Mouse (Mus musculus): ENCODE measurements around the gene Atxn1. TPM values are rescaled to one million over a fixed set of nuclear protein-coding genes. Genes with fewer than 3 reads are reported as not detected.
A peak's percentile ranks its signal among the peaks of the same experiment; 100 is the strongest.

Atxn1 gene
- total RNA-seq, 4 experiments from 2014 or later = 135 to 195 (median 160) TPM

DNA sequence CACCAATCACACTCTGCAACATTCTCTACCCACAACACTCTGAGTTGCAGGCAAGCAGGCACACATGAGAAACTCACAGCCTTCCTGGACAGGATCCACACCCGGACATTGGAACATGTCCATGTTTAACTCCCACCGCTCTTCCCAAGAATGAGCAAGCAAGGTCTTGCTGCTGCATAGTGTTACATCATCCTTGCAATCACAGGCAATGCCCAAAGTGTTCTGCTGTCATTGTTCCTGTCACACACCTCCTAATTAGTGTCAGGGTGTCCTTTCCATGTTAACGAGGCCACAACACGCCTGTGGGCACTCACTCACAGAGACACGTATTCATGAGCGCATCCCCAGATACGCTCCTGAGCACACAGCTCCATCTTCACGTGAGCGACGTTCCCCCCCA, 181.1 kb downstream of the Atxn1 start:
- peak in 1 of 2 experiments; percentile 53 for DNase-seq (ENCODE audit: low spot score in 2 of 2)

DNA sequence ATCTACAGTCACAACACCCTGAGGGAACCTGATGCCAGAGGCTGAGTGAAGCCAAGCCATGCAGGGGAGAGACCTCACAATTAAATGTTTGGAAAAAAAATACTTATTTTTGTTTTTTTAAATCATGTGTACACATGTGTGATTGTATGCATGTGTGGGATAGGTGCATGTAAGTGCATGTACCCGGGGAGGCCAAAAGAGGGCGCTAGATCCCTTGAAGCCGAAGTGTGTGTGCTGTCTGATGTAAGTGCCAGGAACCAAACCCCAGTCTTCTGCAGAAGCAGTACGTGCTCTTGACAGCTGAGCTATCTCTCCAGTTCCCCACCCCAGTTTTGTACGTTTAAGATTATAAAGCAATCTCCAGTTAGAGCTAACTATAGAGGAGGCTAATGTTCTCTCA, 186.1 kb downstream of the Atxn1 start:
- no peak for DNase-seq (ENCODE audit: low spot score in 2 of 2)

DNA sequence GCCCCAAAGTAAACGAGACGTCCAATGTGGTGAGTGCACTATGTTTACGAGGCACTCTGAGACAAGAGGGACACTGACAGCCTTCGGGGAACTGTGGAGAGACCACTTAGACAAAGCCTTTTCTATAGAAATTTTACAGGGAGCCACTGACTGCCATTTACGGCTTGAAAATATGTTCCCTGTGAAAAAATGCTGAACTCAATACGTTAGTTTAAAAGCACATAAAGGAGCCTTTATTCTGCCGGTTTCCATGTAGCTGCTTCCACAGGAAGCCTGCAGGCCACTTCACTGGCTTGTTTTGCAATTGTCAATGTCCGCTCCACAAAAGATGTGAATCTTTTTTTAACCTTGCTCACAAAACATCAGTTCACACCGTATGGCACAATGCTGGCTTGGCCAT, 186.6 kb downstream of the Atxn1 start:
- DNase-seq (ENCODE audit: low spot score in 2 of 2) = no peak

DNA sequence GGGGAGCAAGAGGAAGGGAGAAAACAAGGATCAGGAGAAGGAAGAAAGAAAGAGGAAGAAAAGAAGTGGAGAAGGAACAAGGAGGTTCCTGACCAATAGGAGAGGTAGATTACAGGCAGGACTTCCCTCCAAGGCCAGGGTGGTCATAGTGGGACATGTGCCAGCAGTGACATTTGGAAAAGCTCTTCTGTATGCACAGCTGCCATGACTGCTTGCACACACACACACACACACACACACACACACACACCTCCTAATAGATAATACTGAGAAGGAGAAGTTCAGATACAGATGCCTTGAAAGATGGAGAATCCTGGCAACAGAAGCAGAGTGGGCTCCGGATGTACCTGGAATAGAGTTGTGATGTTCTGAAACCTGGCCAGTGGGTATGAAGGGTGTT, 189.3 kb downstream of the Atxn1 start:
- DNase-seq (ENCODE audit: low spot score in 2 of 2) = no peak

DNA sequence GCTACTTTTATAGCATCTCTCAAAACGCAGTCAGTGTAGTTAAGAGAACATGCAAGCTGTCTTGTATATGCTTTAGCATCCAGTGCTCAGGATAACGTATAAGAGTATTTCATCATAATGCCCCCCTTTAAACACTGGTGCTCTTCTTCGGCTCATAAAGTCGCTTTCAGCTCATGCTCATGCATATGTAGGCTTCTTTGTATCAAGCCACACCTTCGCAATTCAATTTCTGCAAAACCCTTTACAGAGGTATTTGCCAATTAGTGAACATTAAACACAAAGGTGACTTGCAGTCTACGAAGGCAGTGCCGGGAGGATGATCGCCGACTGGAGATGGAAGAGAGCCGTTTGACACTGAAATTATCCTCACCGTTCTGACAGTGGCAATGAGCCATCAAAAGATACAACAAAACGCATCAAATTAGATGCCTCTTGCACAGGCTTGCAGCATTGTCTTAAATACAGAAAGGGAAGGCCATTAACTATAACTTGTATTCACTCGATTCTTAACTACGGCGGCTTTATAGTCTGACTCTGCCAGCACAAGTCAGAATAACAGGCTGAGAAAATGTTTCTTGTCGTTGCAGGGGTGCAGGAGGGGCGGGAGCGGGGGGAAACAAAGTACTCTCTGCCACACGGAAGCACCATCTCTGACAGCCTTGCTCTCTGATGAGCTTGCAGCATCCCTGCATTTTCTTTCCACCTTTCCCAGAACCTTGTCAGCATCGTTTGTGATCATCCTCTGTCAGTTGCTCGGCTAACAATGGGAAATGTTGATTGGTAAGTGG, 191.2 kb downstream of the Atxn1 start:
- DNase-seq (ENCODE audit: low spot score in 2 of 2) = no peak

DNA sequence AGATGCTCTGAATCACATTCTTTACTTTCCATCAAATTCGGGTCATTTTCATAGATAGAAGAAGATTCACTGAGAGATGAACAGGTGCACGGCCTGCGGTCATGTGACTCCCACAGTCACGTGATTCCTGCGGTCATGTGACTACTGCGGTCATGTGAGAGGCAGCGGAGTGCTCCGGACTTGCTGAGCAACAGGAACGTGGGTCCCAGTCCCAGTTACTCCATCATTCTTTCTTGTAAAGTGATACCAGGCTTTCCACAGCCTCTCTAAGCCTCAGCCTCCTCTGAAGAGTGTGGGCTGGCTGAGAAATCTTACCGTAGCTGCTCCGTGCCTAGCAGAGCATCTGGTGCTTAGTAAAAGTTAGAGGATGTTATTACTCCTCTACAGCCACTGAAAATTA, 195.1 kb downstream of the Atxn1 start:
- peak; percentile 32 to 47 for DNase-seq (ENCODE audit: low spot score in 2 of 2)

DNA sequence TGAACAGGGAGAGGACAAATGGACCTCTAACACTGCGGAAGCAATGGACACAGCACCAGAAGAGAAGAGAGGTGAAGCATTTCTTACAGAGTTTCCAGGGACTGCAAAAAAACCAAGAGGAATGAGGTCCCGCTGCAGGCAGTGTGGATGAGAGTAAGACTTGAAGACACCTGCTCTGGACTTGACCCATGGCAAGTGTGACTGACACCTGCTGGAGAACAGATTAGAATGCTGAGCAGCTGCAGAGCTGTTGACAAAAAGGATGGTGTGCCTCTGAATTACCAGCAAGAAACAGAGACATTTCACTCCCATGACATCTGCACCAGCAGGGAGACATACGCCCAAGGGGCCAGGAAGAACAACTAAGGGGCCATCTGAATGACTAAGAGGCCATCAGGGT, 196.6 kb downstream of the Atxn1 start:
- no peak for DNase-seq (ENCODE audit: low spot score in 2 of 2)

DNA sequence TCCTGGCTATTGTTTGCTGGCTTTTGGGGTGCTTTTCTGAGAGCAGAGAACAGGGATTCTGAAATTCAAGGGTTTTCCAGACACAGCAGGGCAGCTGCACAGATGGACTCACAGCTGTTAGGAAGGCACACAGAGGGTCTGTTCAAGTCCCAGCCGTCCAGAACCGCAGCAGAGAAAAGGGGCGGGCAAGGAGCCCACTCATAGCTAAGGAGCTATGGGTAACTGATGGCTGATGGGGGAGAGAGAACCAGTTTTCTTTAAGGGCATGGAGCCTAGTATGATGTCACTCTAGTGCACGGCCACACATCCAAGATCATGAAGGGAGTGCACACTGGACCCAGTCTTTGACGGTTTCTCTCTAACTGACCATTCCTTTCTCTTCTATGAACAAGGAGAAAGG, 200.5 kb downstream of the Atxn1 start:
- no peak for DNase-seq (ENCODE audit: low spot score in 2 of 2)

DNA sequence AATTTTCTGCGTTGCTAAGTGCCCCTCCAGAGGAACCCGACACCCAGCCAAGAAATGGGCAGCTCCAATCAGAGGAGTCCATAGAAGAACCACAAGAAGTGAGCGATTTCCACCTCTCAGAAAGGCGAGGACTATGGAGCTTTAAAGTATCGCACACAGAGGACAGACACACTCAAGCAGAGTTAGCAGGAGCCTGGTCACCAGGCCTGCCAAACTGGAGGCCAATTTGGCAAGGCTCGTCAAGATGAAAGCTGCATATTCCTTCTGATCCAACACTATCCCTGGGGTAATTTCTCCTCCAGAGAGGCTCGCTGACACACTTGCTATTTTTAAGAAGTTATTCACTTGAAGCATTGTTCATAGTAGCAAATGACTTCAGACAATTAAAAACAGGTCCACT, 202.5 kb downstream of the Atxn1 start:
- DNase-seq (ENCODE audit: low spot score in 2 of 2) = no peak

DNA sequence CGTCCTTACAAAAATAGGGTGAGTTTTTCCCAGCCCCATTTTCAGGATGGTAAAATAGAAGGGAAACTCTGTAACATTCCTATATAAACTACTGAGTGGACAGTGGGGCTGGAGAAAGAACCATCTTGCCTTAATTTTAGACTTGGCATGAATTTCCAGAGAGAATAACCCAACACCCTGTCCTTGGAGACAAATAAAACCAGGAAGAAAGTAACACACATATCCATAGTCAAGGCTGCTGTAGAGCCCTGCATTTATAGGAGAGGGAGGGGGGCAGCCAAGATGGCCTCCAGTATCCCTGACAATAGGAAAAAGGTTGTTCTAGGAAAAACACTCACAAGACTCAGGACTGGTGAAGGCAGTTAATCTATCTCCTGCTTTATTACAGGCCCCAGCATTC, 210.3 kb downstream of the Atxn1 start:
- no peak for DNase-seq (ENCODE audit: low spot score in 2 of 2)

DNA sequence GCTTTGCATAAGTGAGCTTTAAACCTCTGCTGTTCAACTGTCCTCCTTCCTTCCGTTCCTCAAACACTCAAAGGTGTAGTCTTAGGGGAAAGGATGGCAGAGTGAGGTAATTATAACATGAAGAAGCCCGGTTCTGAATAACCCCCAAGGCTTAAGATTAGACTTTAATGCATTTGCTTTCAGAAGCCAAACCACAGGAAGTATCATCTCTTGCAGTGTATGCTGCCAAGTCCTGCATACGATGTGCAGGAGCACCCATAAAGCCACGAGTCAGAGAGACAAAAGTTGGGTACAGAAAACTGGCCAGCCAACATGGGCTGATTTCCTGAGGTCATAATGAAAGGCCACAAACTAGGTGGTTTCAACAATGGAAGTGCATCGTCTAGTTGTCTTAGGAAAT, 212.3 kb downstream of the Atxn1 start:
- no peak for DNase-seq (ENCODE audit: low spot score in 2 of 2)

DNA sequence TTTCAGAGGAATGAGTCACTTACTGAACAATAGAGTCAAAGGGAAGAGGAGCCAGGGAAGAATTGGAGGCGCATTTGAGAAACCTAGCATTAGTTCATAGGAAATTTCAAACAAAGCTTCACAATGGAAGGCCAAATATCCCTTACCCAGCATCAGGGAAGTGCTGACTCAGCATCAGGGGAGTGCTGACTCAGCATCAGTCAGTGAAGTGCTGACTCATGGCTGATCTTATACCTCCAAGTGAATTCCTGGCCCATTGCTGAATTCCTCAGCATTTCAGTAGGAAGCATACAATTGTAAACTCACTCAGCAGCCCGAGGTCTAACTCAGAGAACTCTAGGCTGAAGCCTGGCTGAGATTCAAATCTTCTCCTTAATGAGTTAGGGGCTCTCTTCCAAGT, 213.6 kb downstream of the Atxn1 start:
- DNase-seq (ENCODE audit: low spot score in 2 of 2) = no peak

DNA sequence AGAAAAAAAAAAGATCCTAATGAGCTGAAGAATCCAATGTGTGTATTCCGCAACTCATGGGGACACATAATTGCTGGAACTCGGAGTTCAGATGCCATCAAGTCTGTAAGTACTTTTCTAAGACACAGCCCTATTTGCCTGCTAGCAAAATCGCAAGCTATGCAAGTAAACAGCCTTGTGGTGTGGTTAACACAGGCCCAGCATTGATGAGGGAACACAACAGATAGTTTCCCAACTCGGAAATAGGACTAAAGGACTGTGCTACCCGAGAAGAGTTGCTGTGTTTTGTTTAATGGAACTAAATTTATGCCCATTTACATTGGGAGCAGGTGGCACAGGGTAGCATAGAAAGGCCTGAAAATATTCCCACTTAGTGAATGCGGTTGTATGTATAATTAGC, 214.2 kb downstream of the Atxn1 start:
- DNase-seq (ENCODE audit: low spot score in 2 of 2) = no peak

DNA sequence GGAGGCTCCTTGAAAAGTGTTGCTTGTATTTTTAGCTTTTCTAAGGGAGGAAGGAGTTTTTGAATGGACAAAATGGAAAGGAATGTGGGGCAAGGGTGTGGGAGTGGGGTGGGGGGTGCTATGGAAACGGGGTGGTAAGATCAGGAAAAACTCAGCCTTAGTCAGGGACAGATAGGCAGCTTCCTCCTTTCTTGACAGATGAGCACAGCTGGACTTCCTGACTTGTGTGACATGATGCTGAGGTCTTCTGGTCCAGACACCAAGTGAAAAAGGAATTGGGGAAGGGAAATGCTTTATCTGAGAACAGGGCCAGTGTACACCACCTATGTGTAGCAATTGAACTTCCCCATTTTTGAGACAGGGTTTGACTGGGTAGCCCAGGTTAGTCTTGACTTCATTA, 214.9 kb downstream of the Atxn1 start:
- no peak for DNase-seq (ENCODE audit: low spot score in 2 of 2)

DNA sequence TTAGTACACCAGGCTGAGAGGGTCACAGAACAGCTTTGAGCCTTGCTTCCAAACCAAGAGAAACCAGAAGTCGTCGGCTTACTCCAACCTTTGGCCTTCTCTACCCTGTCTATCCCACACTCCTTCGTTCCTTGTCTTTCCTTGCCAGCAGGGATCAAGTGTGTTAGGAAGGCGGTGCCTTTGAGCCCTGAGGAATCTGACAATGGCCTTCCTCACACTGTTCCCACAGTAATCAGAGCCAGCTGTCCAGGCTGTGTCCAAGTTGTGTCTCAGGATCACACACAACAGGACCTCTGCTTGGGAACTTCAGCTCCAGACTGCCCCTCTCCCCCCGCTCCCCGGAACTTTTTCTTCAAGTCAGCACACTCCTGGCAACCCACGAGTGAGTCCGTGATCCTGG, 215.6 kb downstream of the Atxn1 start:
- no peak for DNase-seq (ENCODE audit: low spot score in 2 of 2)

DNA sequence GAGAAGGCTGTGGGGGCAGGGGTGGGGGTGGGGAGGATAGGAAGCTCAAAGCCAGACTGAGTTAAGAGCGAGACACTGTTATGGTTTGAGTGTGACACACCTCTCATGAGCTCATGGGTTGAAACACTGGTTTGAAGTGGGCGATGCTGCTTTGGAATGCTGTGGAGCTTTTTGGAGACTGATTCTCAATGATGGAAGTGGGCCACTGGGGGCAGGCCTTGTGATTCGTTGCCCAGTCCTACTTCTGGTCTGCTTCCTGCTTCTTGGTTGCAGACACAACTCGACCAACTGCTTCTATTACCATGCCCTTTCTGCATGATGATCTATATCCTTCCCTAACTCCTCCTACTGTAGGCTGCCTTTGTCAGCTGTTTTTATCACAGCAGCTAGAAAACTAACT, 216.1 kb downstream of the Atxn1 start:
- DNase-seq (ENCODE audit: low spot score in 2 of 2) = no peak

DNA sequence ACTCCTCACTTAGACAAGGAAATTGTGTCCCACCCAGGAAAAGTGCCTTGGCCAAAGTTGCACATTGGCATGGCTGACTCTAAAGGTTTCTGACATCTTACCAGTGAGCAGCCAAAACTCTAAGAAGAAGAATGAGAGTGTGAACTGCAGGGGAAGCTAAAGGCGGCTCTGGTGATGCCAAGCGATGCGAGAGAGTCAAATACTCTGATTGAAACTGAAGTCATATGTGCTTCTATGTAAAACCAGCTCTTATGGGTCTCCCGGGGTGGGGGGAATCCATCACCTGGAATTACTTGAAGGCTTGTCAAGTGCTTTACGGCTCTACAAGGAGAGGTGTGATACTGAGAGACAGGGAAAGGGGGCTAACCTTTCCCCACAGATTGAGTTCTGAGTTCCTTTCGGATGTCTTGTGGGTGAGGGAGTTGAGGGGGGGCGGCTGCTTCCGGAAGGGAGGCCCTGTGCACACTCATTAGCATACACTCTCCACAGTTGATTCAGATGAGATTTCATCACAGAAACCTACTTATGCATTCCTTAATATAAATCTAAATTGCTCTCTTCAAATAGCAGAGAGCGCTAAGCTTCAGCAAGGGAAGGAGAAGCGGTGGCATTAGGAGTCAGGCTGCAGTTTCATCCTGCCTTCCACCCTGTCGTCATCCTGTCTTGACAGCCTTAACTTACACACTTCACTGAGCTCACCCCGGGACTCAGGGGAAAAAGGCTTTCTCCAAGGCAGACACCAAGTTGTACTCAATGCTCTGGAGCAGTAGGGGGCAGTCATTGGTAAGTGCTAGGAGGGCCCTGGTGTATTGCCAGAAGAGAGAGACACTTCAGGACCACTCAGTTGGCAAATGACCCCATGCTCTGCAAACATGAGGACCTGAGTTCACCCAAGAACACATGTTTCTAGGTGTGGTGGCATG, 218.7 kb downstream of the Atxn1 start:
- no peak for DNase-seq (ENCODE audit: low spot score in 2 of 2)

DNA sequence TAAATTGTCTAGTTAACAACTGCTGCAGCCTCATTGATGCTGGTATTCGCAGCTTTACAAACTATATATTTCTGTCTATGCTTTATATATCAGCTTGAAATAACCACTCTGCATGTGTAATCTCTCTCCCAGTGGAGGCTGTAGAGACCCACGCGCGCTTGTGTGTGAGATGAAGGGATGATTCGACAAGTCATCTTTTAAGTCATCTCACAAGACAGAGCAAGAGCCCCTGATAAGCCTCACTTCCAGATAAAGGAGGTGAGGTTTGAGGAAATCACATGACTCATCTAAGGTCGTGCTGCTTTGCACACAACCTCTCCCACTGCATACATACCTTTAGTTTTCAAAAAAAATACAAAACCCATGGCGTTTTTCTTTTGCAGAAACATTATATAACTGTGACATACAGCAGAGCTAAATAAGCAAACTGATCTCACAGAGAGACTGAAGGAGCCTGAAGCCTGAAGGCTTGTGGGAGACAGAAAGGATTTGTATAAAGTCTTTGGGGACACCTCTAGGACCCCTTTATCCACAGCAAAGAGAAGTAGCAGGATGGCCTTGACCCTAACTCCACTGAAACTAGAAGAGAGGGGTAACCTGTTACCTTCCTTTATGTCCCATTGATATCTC, 219.9 kb downstream of the Atxn1 start:
- DNase-seq (ENCODE audit: low spot score in 2 of 2) = peak in 1 of 2 experiments; percentile 63

DNA sequence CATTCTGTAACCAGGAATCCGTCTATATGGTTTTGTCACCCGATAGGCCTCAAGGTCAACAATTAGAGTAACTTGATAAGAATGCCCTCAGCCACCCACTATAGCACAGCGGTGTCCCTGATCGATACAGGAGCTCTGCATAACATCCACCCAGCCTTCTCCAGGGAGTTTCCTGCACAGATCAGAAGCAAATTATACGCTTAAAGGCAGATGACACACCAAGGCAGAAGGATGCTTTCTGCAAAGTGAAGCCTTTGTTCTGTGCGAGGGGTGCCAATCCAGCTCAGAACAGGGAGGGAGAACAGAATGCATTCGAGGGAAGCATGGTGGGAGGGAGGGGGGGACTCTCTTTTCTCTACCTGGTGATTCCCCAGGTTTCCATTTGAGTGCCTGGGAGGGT, 221.0 kb downstream of the Atxn1 start:
- no peak for DNase-seq (ENCODE audit: low spot score in 2 of 2)

DNA sequence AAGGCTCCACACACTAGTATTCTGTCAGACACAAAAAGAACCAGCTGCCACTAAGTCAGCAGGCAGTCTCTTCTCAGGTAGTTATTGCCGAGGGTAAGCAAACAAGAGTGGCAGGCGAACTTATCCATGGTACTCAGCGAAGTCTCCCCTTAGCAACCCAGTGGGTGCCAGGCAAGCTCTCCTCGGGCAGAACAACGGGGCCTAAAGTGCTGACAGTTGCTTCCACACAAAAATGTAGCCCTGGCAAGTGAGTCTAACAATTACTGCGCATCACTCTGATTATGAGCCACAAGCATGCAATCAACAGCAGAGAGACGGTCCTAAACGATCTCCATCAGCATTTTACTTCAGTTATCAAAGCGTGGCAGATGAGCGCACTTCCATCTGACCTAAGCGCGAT, 224.4 kb downstream of the Atxn1 start:
- DNase-seq (ENCODE audit: low spot score in 2 of 2) = no peak

DNA sequence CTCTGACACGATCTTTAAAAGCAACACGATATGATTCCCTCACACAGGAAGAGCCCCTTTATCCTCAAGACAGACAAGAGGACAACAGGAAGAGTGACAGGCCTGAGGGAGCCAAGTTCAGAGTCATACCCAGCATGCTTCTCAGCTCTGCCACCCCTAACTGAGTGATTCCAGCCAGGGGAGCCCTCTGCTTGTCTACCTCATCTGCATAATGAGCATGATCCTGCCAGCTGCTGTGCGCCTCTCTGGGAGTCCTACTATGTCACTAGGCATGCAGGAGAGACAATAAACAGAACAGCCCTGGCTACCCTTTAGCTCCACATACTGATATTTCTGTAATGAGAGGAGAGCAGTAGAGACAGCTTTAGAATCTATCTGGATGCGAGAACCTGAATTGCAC, 228.6 kb downstream of the Atxn1 start:
- no peak for DNase-seq (ENCODE audit: low spot score in 2 of 2)

DNA sequence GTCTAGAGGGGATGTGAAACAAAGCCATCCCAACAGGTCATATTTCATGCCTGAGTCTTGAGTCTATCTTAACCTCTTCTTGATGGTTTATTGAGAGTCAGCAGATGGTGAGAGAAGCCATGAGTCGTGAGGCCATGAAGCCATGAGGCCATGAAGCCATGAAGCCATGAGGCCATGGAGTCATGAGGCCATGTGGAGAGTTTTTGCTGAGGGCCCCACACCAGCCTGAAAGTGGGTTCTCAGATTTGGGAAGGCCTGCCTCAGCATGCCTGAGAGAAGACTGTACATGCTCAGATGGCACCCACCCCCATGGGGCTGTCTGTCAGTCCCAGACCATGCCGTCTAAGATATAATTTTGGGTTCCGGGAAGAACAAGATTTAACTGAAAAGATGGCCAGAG, 229.0 kb downstream of the Atxn1 start:
- no peak for DNase-seq (ENCODE audit: low spot score in 2 of 2)
